Mouse (Mus musculus) olfactory bulb, adult 2 months (tissue): ENCODE measurements at regions not wholly inside any gene's neighbourhood (a gene's known extent, or its start where the extent isn't known, plus 50 kb on each side); places are given as distances from the start of the nearest gene placed in this dataset.

Experiments
- H3K27ac ChIP-seq: fragments of 200-500 bp; 2 replicates; pipeline ENCODE4 v1.5.1; 2012; ENCODE audit warnings: low read depth, low read length; ENCODE audit not compliant: insufficient read depth
- H3K4me1 ChIP-seq: fragments of 200-500 bp; 2 replicates; pipeline ENCODE4 v1.6.1; 2012; ENCODE audit warnings: low read length; ENCODE audit not compliant: control insufficient read depth, insufficient read depth
- H3K4me3 ChIP-seq: fragments of 200-500 bp; 2 replicates; pipeline ENCODE4 v1.5.1; 2012; ENCODE audit warnings: mild to moderate bottlenecking, low read depth, low read length, moderate library complexity; ENCODE audit not compliant: insufficient read depth
- CTCF ChIP-seq: fragments of 200-500 bp; IDR thresholded peaks from 2 replicates; pipeline ENCODE4 v1.5.1; 2012; ENCODE audit warnings: low read depth, mild to moderate bottlenecking, low read length, moderate library complexity; ENCODE audit not compliant: insufficient read depth
- POLR2A ChIP-seq: fragments of 200-500 bp; IDR thresholded peaks from 2 replicates; pipeline ENCODE4 v1.6.1; 2012; ENCODE audit warnings: mild to moderate bottlenecking, low read depth, low read length, moderate library complexity; ENCODE audit not compliant: insufficient read depth
- WGBS: fragments of 180-500 bp; shearing (Covaris S2); methylation state at CpG from one replicate; pipeline ENCODE4 v1.1.7; 2018; 5-methylcytosine and 5-hydroxymethylcytosine counted together

DNA sequence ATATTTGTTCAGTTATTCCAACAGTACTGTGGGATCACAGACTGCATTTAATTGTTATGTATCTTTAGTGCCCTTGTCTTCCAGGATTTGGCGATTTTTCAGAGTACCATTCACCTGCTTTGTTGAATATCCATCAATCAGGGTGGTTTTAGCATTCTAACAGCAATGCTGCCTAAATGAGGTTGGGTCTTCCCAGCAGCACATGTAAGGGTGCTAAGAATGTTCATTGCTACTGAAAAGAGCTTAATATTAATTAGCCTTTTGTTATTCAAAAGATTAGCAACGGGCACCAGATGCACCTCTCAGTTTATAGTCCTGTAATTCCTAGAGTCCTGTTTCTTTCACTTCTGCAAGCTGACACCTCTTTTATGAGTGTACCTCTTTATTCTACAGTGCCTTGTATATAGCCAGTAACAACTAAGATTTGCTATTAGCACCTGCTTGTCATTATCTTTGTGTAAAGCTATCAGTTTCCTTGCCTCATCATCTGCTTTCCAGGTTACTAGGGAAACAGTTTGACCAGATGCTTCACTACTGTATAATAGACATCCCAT is 326.3 kb upstream of the Tmc3 start:
- Histone ChIP-seq H3K4me3 (no peak overlapping the region), H3K27ac (no peak overlapping the region), H3K4me1 (no peaks in the 10 kb centered on the region)
- TF ChIP-seq POLR2A (no peak), CTCF (no peak)
- 49% methylated on average over 2 of the region's 2 CpGs for WGBS

DNA sequence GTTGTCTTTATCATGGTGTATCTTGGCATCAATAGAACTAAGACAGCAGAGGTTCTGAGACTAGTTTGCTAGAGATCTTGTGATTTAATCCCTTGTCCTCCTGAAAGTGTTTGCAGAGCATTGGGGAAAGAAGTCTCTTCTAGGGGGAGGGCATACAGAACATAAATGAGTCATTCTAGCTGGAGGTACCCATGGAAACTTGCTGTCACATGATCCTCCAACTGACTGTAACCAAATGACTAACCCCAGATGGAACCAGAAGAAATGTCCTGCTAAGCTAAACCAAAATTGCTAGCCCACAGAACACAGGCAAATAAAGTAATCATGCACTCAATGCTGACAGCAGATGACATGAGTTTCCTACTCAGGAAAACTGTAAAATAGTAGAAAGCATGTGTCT is 323.2 kb upstream of the Tmc3 start:
- TF ChIP-seq POLR2A: no peak
- no peak for TF ChIP-seq CTCF
- Histone ChIP-seq H3K27ac (no peak overlapping the region), H3K4me3 (no peak overlapping the region)

DNA sequence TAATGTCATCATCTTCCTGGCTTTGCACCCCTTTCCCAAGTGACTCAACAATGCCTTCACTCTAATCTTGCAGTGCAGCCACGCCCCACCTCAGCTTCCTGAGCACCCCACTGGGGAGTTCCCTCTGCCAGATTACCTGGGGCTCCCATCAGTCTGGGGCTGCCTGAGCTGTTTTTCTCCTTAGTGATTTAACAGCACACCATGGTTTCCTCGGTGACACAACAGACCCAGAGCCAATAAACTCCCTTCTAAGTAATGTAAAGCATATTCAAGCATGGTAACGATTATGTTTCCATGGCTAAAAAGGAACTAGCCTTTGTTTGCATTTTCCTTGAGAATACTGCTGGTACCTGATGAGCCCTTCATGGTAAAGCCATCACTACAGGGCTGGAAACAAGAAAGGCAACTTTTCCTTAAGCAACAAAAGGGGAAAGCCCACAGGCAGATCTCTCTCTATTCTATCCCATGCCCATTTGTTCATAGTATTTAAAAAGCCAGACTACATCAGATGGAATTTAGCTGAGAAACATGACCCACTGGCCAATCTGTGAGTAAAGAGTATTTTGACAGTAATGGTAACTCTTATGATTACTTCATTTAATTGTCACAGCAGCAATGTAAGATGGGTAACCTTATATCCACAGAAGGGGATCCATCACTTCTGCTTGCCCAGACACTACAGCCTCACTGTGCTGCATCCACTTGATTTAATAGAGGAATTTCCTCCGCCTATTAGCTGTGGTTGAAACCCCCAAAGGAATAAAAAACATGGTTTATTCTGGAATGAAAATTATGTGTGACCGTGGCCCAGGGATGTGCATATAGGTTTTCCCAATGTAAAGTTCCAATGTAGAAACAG is 294.6 kb upstream of the Tmc3 start:
- no peak for TF ChIP-seq CTCF
- no peak for TF ChIP-seq POLR2A
- H3K4me1 ChIP-seq: no peaks in the 10 kb centered on the region
- 63% methylated on average over 5 of the region's 5 CpGs for WGBS
- H3K27ac ChIP-seq: no peak overlapping the region
- no peak overlapping the region for H3K4me3 ChIP-seq

More for the DNA sequence above, 323.2 kb upstream of the Tmc3 start:
- H3K4me1 ChIP-seq: no peaks in the 10 kb centered on the region

DNA sequence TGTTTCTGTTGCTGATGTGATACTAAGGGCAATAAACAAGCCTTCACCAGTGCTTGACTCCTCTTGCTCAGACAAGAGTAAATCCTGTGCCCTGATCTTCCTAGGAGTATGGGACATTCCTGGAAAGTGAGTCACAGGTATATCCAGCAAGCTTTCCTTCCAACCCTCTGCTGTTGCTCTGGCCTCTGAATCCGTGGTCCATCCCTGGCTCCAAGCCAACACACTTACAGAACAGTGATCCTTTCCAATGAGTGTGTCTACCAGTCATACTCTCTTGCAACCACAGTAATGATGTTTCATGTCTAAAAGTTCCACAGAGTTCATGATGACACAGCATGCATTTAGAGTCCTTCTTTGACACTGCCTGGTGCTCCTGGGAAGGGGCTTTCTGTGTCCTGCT is 277.6 kb upstream of the Tmc3 start:
- Histone ChIP-seq H3K27ac (no peak overlapping the region), H3K4me1 (no peaks in the 10 kb centered on the region), H3K4me3 (no peak overlapping the region)
- TF ChIP-seq CTCF: no peak
- TF ChIP-seq POLR2A: no peak
- WGBS: 63% methylated on average over 1 of the region's 1 CpGs

DNA sequence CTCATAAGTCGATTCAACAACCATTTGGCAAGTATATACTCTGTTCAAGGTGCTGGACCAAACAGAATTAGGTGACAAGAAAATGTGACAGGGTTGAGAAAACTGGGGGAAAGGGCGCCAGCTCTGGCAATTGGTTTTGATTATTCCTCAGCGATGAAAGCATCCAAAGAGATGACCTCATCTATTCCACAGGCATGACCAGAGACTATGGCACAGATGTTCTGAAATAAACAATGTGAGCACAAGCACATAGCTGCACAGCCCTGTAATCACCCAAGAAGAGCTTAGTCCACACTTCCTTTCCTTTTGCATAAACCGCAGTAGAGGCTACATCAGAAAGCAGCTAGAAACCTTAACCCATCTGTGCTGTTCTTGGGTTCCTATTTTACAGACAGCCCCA is 272.6 kb upstream of the Tmc3 start:
- H3K4me1 ChIP-seq: no peaks in the 10 kb centered on the region
- TF ChIP-seq CTCF (no peak), POLR2A (no peak)
- H3K27ac ChIP-seq: no peak overlapping the region
- WGBS: 69% methylated on average over 4 of the region's 4 CpGs
- no peak overlapping the region for H3K4me3 ChIP-seq

DNA sequence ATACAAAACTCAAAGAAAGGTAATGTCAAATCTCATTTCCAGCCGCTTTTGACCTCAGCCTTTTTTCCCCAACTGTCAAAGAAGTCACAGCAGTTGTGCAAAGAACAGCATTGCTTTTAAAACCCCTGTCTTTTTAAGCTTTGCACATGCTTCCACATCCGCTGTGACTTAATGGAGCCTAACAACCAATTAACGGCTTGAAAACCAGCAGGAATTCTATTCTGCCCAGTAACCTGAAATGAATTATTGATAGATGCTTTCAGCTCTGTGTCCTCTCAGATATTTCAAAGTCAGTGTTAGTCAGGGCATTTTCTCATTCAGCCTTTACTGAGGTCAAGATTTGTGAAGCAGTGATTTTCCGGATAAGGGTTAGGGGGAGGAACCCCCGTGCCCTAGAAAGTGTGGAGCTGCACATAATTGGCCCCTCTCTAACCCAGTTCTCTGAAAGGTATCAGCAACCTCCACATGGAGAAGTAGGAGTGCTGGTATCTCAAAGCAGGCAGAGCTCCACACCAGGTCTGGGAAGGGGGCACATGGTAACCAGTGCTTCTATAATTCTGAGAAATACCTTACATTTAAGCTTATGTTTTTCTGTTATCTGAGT is 254.8 kb upstream of the Tmc3 start:
- Histone ChIP-seq H3K4me3 (no peak overlapping the region), H3K27ac (no peak overlapping the region)

DNA sequence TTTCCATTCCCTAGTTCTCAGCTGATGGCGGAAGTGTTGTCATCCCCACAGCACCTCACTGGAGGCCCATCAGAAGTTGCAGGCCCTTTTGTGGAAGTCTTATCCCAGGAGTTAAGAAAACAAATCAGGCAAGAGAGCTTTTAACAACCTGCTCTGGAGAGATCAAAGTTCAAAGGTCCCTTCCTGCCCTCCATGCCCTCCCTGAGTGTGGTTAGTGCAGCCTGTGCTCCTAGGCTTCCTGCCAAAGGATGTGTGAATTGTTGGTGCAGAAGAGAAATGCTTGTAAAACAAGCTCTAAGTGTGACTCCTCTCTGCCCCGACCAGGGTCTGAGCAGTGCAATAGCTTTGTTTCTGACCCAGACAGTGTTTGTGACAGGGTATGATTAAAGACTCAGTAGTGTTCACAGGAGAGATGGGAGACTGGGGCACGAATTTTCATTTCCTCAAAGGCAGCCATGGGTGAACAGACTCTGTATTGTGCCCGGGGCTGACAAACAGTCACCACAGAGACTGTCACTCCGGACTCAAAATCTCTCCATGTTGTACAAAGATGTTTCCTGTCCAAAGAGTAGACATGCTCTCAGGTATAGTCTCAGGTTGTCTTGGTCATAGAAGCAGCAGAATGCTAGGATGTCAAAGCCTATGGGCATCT is 237.5 kb upstream of the Tmc3 start:
- TF ChIP-seq POLR2A: no peak
- TF ChIP-seq CTCF: no peak
- H3K4me1 ChIP-seq: no peaks in the 10 kb centered on the region
- no peak overlapping the region for H3K27ac ChIP-seq
- no peak overlapping the region for H3K4me3 ChIP-seq
- WGBS: 57% methylated on average over 5 of the region's 5 CpGs

More for the DNA sequence above, 254.8 kb upstream of the Tmc3 start:
- TF ChIP-seq CTCF (no peak), POLR2A (no peak)
- H3K4me1 ChIP-seq: no peaks in the 10 kb centered on the region
- WGBS: 32% methylated on average over 5 of the region's 5 CpGs

DNA sequence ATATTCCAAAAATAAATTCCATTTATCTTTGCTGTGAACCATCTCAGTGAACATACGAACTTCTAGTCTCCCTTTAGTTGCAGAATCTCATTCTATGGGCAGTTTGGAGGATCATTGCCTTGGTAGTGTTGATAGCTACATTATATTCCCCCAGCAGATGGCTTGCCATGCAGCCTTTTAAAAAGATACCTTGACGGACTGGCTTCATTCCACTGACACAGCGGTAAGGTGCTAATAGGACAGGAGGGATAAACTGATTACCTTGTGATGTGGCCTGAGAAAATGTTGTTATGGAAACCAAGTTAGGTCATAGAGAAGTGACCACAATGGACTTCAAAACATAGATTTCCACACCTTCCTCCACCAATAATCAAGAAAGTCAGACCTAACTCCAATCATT is 215.5 kb upstream of the Tmc3 start:
- Histone ChIP-seq H3K4me3 (no peak overlapping the region), H3K27ac (no peak overlapping the region), H3K4me1 (no peaks in the 10 kb centered on the region)
- WGBS: 96% methylated on average over 3 of the region's 3 CpGs
- TF ChIP-seq CTCF (no peak), POLR2A (no peak)

DNA sequence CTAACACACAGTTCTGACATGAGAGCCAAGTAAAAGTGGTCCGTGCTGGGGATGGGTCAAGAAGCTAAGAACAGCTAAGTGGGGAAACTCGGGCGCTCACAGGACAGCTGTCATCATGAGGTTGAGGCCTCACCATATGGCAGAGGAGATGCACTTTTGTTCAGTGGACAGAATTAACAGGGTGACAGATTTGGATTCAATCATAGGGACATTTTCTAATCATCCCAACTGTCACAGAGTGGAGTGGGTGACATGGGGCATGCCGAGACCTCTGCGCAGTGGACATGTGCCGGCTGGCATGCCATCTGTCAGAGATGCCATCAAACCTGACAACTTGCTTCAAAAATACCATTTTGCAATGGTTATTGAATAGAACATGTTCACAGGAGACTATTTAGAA is 215.1 kb upstream of the Tmc3 start:
- WGBS: 94% methylated on average over 6 of the region's 6 CpGs
- no peak for TF ChIP-seq POLR2A
- no peak for TF ChIP-seq CTCF
- no peaks in the 10 kb centered on the region for H3K4me1 ChIP-seq
- H3K27ac ChIP-seq: no peak overlapping the region
- H3K4me3 ChIP-seq: no peak overlapping the region
